Mouse (Mus musculus) midbrain, postnatal 0 days (tissue): ENCODE data around the gene Nell2. TPM values are rescaled to one million over a fixed set of nuclear protein-coding genes. Genes with fewer than 3 reads are reported as not detected.

Experiments
- ATAC-seq: fragments of 200-750 bp; cut with Nextera tagmentation; 2 replicates; pipeline ENCODE4 v1.8.0; 2017; ENCODE audit warnings: moderate number of reproducible peaks, mild to moderate bottlenecking, moderate TSS enrichment, moderate library complexity; ENCODE audit not compliant: low FRiP score
- DNase-seq: peaks from one replicate; pipeline ENCODE4 v3.0.0-alpha.2; 2015; ENCODE audit warnings: low spot score
- H3K27ac ChIP-seq: fragments of 300-500 bp; sonication (generic); 2 replicates; pipeline ENCODE4 v1.5.1; 2014; ENCODE audit warnings: low read depth, mild to moderate bottlenecking, low read length, mixed read lengths
- H3K27me3 ChIP-seq: fragments of 300-500 bp; sonication (generic); 2 replicates; pipeline ENCODE4 v1.6.1; 2014; ENCODE audit warnings: low read length, control low read depth, mixed read lengths; ENCODE audit not compliant: insufficient read depth
- H3K36me3 ChIP-seq: fragments of 300-500 bp; sonication (generic); 2 replicates; pipeline ENCODE4 v1.6.1; 2014; ENCODE audit warnings: low read length, control low read depth, mixed read lengths; ENCODE audit not compliant: insufficient read depth
- H3K4me1 ChIP-seq: fragments of 300-500 bp; sonication (generic); 2 replicates; pipeline ENCODE4 v1.6.1; 2014; ENCODE audit warnings: mild to moderate bottlenecking, control low read depth, antibody characterized with exemption, low read length, mixed read lengths; ENCODE audit not compliant: insufficient read depth
- H3K4me2 ChIP-seq: fragments of 300-500 bp; sonication (generic); 2 replicates; pipeline ENCODE4 v1.6.1; 2014; ENCODE audit warnings: low read depth, mild to moderate bottlenecking, low read length, mixed read lengths; ENCODE audit not compliant: poor library complexity, severe bottlenecking
- H3K4me3 ChIP-seq: fragments of 300-500 bp; sonication (generic); 2 replicates; pipeline ENCODE4 v1.5.1; 2014; ENCODE audit warnings: low read depth, mild to moderate bottlenecking, low read length, moderate library complexity
- H3K9ac ChIP-seq: fragments of 300-500 bp; sonication (generic); replicated peaks from 2 replicates; pipeline ENCODE4 v1.6.1; 2014; ENCODE audit warnings: mild to moderate bottlenecking, low read length, moderate library complexity, mixed read lengths; ENCODE audit not compliant: poor library complexity, severe bottlenecking
- H3K9me3 ChIP-seq: fragments of 300-500 bp; sonication (generic); 2 replicates; pipeline ENCODE4 v1.6.1; 2016; ENCODE audit warnings: low read length, control low read depth
- CTCF ChIP-seq: IDR thresholded peaks from 2 replicates; pipeline ENCODE4 v1.5.1; 2016; ENCODE audit warnings: antibody characterized with exemption, mild to moderate bottlenecking
- WGBS: fragments of 180-500 bp; shearing (Covaris S2); extraction: QIAGEN DNeasy Blood & Tissue Kit; methylation state at CpG from one replicate; pipeline ENCODE4 v1.1.7; 2014; 5-methylcytosine and 5-hydroxymethylcytosine counted together
- polyA plus RNA-seq: library from polyadenylated mRNA; unstranded; fragments of >200 nt; fragmentation: Nextera tagmentation; extraction: Ambion mirVana; gene quantifications from 2 replicates; pipeline ENCODE4 v1.2.1, GENCODE M21; 2015
- total RNA-seq: library from RNA; depleted of rRNA; stranded (reverse); fragments of >200 nt; gene quantifications from 2 replicates; pipeline ENCODE4 v1.2.3, GENCODE M21; 2014

Gene Nell2
- total and polyA plus RNA-seq, 2 experiments from 2014 or later: 181 to 199 TPM

GRCm38 (mm10) chr15:95467195-95467594 lies 61.2 kb downstream of the Nell2 start:
- Histone ChIP-seq H3K4me3 (no peak overlapping the region), H3K27ac (no peak overlapping the region), H3K4me1 (no peaks in the 10 kb centered on the region), H3K27me3 (no peaks in the 10 kb centered on the region), H3K9me3 (no peaks in the 10 kb centered on the region), H3K9ac (no peak overlapping the region), H3K36me3 (0 out of 2 replicates have a peak, but pooled peaks cover 3% of the 10 kb centered on the region), H3K4me2 (no peak overlapping the region)
- no peak for ATAC-seq
- DNase-seq: no peak
- TF ChIP-seq CTCF: no peak
- 62% methylated on average over 6 of the region's 6 CpGs for WGBS

DNA sequence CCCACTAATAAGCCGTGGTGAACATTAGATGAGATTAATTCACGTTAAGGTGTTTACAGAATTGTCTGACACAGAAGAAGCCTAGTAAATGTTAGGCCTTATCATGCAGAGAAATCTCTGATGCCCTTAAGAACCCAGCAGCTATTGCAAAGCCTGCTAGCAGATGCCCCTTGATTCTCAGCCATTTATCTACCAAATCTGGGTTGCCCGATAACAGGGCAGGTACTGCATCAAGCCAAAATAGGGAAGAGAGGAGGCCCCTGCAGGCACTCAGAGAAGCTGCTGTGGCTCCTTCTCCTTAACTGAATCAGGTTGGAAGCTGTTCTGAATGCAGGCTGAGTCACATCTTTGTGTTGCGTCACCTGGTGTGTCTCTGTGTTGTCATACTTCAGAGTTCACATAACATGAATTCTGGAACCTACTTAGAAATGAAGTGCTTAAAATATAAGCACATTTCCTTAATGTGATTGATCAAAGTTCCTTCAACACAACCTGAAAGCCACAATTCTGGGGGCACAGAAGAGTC lies 68.3 kb downstream of the Nell2 start:
- Histone ChIP-seq H3K9ac (no peak overlapping the region), H3K27me3 (no peaks in the 10 kb centered on the region), H3K9me3 (no peaks in the 10 kb centered on the region), H3K4me1 (no peaks in the 10 kb centered on the region), H3K4me3 (no peak overlapping the region), H3K4me2 (no peak overlapping the region), H3K27ac (no peak overlapping the region), H3K36me3 (no peaks in the 10 kb centered on the region)
- DNase-seq: no peak
- ATAC-seq: no peak
- TF ChIP-seq CTCF: no peak
- whole genome bisulfite sequencing: 76% methylated on average over 4 of the region's 4 CpGs

DNA sequence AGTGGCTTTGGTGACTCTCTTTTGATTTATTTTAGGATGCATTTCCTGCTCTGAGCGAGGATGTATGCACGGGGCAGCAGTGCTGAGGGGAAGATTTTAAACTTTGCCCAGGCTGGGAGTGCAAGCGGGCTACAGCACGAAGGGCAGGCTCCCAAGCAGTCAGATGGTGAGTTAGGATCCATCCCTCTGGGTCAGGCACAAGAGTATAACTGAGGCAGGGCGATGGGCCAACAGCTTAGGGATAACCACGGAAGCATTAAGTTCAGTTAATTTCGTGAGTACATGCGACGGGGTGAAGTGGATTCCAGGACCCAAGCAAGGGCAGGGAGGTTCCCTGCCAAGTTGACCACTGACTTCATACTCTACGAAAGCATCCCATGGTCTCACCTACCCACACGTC lies 83.8 kb downstream of the Nell2 start:
- no peaks in the 10 kb centered on the region for H3K4me1 ChIP-seq
- no peaks in the 10 kb centered on the region for H3K9me3 ChIP-seq
- no peak overlapping the region for H3K4me2 ChIP-seq
- no peak for TF ChIP-seq CTCF
- no peaks in the 10 kb centered on the region for H3K27me3 ChIP-seq
- H3K27ac ChIP-seq: no peak overlapping the region
- no peaks in the 10 kb centered on the region for H3K36me3 ChIP-seq
- 90% methylated on average over 11 of the region's 11 CpGs for WGBS
- H3K9ac ChIP-seq: no peak overlapping the region
- no peak for ATAC-seq
- no peak overlapping the region for H3K4me3 ChIP-seq
- DNase-seq: no peak

DNA sequence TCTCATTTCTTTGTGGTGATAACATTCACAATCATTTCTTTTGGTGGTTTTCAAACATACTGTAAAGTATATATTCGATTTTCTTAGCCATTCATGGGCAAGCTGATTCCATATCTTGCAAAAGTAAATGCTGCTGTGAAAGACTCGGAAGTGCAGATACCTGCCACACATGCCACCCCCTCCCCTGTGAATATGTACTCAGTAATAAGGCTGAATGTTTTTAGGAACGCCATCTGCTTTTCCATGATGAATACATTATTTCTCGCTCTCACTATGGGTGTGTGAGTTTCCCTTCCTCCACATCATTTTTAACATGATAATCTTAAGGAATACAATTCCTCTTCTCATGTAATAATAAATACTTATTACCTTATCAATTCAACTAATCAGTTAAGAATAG lies 90.6 kb downstream of the Nell2 start:
- Histone ChIP-seq H3K9me3 (no peaks in the 10 kb centered on the region), H3K4me1 (no peaks in the 10 kb centered on the region), H3K4me2 (no peak overlapping the region), H3K9ac (no peak overlapping the region), H3K27me3 (no peaks in the 10 kb centered on the region), H3K4me3 (no peak overlapping the region), H3K36me3 (no peaks in the 10 kb centered on the region; the same call in 1 of the 2 replicates), H3K27ac (no peak overlapping the region)
- WGBS: 78% methylated on average over 4 of the region's 4 CpGs
- DNase-seq: no peak
- TF ChIP-seq CTCF: no peak
- ATAC-seq: no peak

GRCm38 (mm10) chr15:95436261-95436660 lies 92.1 kb downstream of the Nell2 start:
- Histone ChIP-seq H3K4me2 (no peak overlapping the region), H3K9ac (no peak overlapping the region), H3K4me3 (no peak overlapping the region), H3K36me3 (peaks cover 3% of the 10 kb centered on the region; the same call in 1 of the 2 replicates), H3K27me3 (no peaks in the 10 kb centered on the region), H3K4me1 (no peaks in the 10 kb centered on the region), H3K9me3 (no peaks in the 10 kb centered on the region), H3K27ac (no peak overlapping the region)
- 85% methylated on average over 1 of the region's 1 CpGs for WGBS
- ATAC-seq (no peak), DNase-seq (no peak)
- TF ChIP-seq CTCF: no peak

DNA sequence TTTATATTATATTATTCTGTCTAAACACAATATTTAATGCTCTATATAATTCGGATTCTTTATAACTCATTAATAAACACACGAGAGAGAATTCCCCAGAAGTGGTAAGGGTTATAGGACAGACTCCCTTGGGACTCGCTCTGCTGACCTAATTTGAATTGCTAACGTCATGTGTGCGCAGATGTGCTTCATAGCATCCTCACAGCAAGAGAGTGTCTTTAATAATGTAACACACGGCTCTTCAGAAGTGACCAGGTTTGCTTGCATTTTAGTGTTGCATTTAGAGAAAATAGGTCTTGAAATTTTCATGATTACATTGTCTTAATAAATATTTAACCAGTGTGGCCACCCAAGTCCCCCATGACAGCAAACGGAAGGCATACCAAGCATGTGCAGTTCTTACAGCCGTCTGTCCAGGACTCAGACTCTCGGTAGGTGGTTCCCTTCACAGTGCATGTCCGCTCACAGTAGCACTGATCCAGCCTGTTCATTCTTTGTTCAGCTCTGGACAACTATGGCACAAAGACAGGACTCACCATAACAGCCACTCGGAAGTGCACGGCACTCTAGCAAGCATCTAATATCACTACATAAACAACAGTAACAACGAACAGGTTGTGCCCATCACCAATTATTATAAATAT lies 97.1 kb downstream of the Nell2 start:
- peak; percentile 46 for DNase-seq
- H3K9ac ChIP-seq: no peak overlapping the region
- no peak overlapping the region for H3K27ac ChIP-seq
- H3K4me2 ChIP-seq: no peak overlapping the region
- H3K36me3 ChIP-seq: peaks cover 3% of the 10 kb centered on the region; the same call in 1 of the 2 replicates
- H3K4me3 ChIP-seq: no peak overlapping the region
- H3K27me3 ChIP-seq: no peaks in the 10 kb centered on the region
- TF ChIP-seq CTCF: no peak
- no peak for ATAC-seq
- H3K4me1 ChIP-seq: no peaks in the 10 kb centered on the region
- WGBS: 35% methylated on average over 13 of the region's 13 CpGs
- no peaks in the 10 kb centered on the region for H3K9me3 ChIP-seq
